Mouse (Mus musculus) spleen, adult 18-20 months (tissue): ENCODE measurements at regions not wholly inside any gene's neighbourhood (a gene's known extent, or its start where the extent isn't known, plus 50 kb on each side); places are given as distances from the start of the nearest gene placed in this dataset.

Source experiments
- DNase-seq, 2 experiments: peaks; one replicate each; pipeline ENCODE4 v3.0.0; 2022; ENCODE audit warnings: mixed read lengths in 2 of 2

- DNase-seq = no peak
Measured at GRCm38 (mm10) chr15:36347333-36347845, 660.2 kb downstream of the Zfp706 start.

DNA sequence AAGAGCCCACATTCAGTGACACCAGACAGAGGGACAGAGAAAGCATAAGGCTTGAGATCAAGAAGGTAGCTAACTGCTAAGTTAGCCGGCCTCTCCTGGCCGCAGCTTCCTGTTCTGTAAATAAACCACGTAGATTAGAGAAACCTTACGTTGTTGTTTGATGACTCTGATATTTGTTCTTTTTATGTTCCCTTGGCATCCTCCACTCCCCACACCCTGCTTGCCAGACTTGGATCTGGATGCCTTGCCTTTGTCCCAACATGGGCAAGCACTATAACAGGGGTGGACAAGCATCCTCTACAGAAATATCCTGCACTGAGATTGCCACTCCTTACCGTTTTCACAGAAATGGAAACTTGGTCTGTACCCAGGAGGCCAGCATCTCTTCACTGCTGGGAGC, 661.4 kb downstream of the Zfp706 start:
- no peak for DNase-seq

- no peak for DNase-seq
Measured at GRCm38 (mm10) chr15:36345413-36345812, 662.2 kb downstream of the Zfp706 start.

DNA sequence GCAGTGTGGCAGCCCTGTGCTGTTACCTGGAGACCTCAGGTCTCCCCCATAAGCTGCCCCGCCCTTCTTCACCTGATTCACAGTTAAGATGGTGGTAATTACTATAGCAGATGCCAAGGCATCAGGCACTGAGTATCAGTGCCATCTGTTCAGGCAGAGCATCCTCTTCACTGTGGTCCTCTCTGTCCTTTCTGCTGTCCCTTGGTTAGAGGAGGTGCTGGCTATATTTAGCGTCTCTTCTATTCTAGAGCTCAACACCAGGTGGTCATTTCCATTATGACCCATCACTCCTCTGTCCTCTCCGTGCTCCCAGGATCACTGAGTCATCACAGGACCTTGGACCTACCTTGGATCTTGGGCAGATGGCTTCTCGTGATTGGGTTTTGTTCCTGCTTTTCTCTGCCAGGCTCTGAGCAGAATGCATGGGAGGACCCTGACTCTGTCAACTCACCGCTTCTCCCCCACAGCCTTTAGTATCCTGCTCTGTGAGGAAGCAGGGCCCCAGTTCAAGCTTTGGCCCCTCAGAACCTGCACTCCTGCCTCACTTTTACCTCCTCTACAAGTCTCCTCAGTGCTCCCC, 667.5 kb downstream of the Zfp706 start:
- DNase-seq = no peak

GRCm38 (mm10) chr15:36338766-36339165, 668.8 kb downstream of the Zfp706 start:
- DNase-seq = no peak

- no peak for DNase-seq
Measured at GRCm38 (mm10) chr15:36336857-36337256, 670.7 kb downstream of the Zfp706 start.

- no peak for DNase-seq
Measured at GRCm38 (mm10) chr15:36335116-36335515, 672.5 kb downstream of the Zfp706 start.

GRCm38 (mm10) chr15:36334436-36335113, 673.0 kb downstream of the Zfp706 start:
- no peak for DNase-seq

DNA sequence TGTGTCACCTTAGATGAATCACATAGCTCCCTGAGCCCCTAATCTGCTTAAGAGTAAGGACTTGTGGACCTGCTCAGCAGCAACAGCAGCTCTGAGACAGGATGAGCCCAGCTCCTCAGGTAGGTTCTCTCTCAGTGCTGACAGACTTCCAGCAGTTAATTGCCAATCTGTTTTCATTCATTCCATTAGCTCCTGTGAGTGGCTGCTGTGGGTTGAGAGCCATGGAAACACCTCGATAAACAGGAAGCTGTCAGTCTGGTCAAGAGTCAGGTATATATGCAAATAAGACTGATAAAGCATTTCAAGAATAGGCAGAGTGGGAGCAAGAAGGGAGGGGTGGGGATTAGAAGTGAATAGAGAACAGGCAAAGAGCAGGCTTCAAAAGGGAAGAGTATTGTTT, 673.7 kb downstream of the Zfp706 start:
- no peak for DNase-seq

GRCm38 (mm10) chr15:36333265-36333664, 674.3 kb downstream of the Zfp706 start:
- DNase-seq = no peak
